Mouse (Mus musculus): Measurements from ENCODE around the gene AL607142.1. TPM values are rescaled to one million over a fixed set of nuclear protein-coding genes. Genes with fewer than 3 reads are reported as not detected.

Gene AL607142.1
- total and polyA plus RNA-seq, 3 experiments = not detected

- no peaks in the 10 kb centered on the region for H3K4me1 ChIP-seq (ENCODE audit: control insufficient read depth in 1 of 2, insufficient read depth in 2 of 2, low read length in 2 of 2)
- H3K9me3 ChIP-seq (replicated peaks; ENCODE audit: insufficient read depth, low read length) = no peaks in the 10 kb centered on the region
- no peaks in the 10 kb centered on the region for H3K36me3 ChIP-seq (ENCODE audit: control insufficient read depth in 1 of 2, insufficient read depth in 2 of 2, low read length in 2 of 2)
- H3K4me3 ChIP-seq (ENCODE audit: control insufficient read depth in 1 of 2, insufficient read depth in 1 of 2, low read depth in 2 of 2, low read length in 2 of 2) = no peak overlapping the region
- no peak for TF ChIP-seq POLR2A (IDR thresholded peaks at IDR 0.05; ENCODE audit: control insufficient read depth in 1 of 2, insufficient read depth in 1 of 2, low read depth in 1 of 2, low read length in 2 of 2, poor library complexity in 1 of 2)
- no peak for TF ChIP-seq UBTF (IDR thresholded peaks at IDR 0.05; ENCODE audit: borderline replicate concordance, insufficient read depth, low read depth, low read length)
- no peak for TF ChIP-seq ZNF384 (IDR thresholded peaks at IDR 0.05; ENCODE audit: low read depth, low read length)
- TF ChIP-seq JUND (IDR thresholded peaks at IDR 0.05; ENCODE audit: low read depth, low read length) = no peak
- no peak for TF ChIP-seq ELF1 (IDR thresholded peaks at IDR 0.05; ENCODE audit: low read depth, low read length)
- TF ChIP-seq GABPA (IDR thresholded peaks at IDR 0.05; ENCODE audit: low read depth, low read length) = no peak
- TF ChIP-seq SIN3A (IDR thresholded peaks at IDR 0.05; ENCODE audit: low read length) = no peak
- no peak for TF ChIP-seq POLR2AphosphoS2 (IDR thresholded peaks at IDR 0.05; ENCODE audit: low read length)
- no peak for TF ChIP-seq ZC3H11A (IDR thresholded peaks at IDR 0.05; ENCODE audit: low read depth, low read length)
- no peak for TF ChIP-seq NELFE (IDR thresholded peaks at IDR 0.05; ENCODE audit: low read depth, low read length)
- no peak for TF ChIP-seq MAX (IDR thresholded peaks at IDR 0.05; ENCODE audit: low read length)
- no peak for TF ChIP-seq MYC (IDR thresholded peaks at IDR 0.05; ENCODE audit: low read depth, low read length)
- TF ChIP-seq POLR2AphosphoS5 (IDR thresholded peaks at IDR 0.05; ENCODE audit: borderline replicate concordance, low read depth, low read length) = no peak
- no peak for TF ChIP-seq SMC3 (IDR thresholded peaks at IDR 0.05; ENCODE audit: low read depth, low read length)
- no peak overlapping the region for H3K9ac ChIP-seq (ENCODE audit: control insufficient read depth, low read depth, low read length, poor library complexity, severe bottlenecking)
- DNase-seq (ENCODE audit: low read depth, low spot score) = no peak
- no peak overlapping the region for H3K27ac ChIP-seq (ENCODE audit: control insufficient read depth, low read depth, low read length)
- H3K79me2 ChIP-seq (ENCODE audit: control insufficient read depth, insufficient read depth, low read length, poor library complexity) = no peaks in the 10 kb centered on the region
- no peaks in the 10 kb centered on the region; a peak in 1 of 4 replicates for H3K27me3 ChIP-seq (ENCODE audit: control insufficient read depth in 1 of 2, insufficient read depth in 2 of 2, low read length in 2 of 2)
Measured at GRCm38 (mm10) chr4:120052481-120052880, 12.3 kb upstream of the AL607142.1 start.

- no peaks in the 10 kb centered on the region for H3K9me3 ChIP-seq (replicated peaks; ENCODE audit: insufficient read depth, low read length)
- no peak overlapping the region for H3K9ac ChIP-seq (ENCODE audit: control insufficient read depth, low read depth, low read length, poor library complexity, severe bottlenecking)
- no peak for DNase-seq (ENCODE audit: low read depth, low spot score)
- no peak overlapping the region for H3K27ac ChIP-seq (ENCODE audit: control insufficient read depth, low read depth, low read length)
- TF ChIP-seq TAL1 (IDR thresholded peaks at IDR 0.05; ENCODE audit: low read length) (no peak), GATA1 (IDR thresholded peaks at IDR 0.05; ENCODE audit: low read depth, low read length) (no peak), CTCF (IDR thresholded peaks at IDR 0.05 in 2 of 3, conservative IDR thresholded peaks at IDR 0.05 in 1 of 3; ENCODE audit: control insufficient read depth in 1 of 3, insufficient read depth in 1 of 3, low read depth in 2 of 3, low read length in 3 of 3, poor library complexity in 1 of 3, severe bottlenecking in 1 of 3) (no peak), ETS1 (IDR thresholded peaks at IDR 0.05; ENCODE audit: low read depth, low read length) (no peak), TBP (IDR thresholded peaks at IDR 0.05; ENCODE audit: low read depth, low read length) (no peak), NRF1 (IDR thresholded peaks at IDR 0.05; ENCODE audit: insufficient read depth, low read depth, low read length, poor library complexity, severe bottlenecking) (no peak), USF2 (IDR thresholded peaks at IDR 0.05; ENCODE audit: borderline replicate concordance in 1 of 2, insufficient read depth in 1 of 2, low read depth in 1 of 2, low read length in 2 of 2) (no peak), JUND (IDR thresholded peaks at IDR 0.05; ENCODE audit: low read depth, low read length) (no peak)
- H3K27me3 ChIP-seq (ENCODE audit: control insufficient read depth in 1 of 2, insufficient read depth in 2 of 2, low read length in 2 of 2) = no peaks in the 10 kb centered on the region; a peak in 1 of 4 replicates
- H3K4me1 ChIP-seq (ENCODE audit: control insufficient read depth in 1 of 2, insufficient read depth in 2 of 2, low read length in 2 of 2) = no peaks in the 10 kb centered on the region
- no peak overlapping the region for H3K4me3 ChIP-seq (ENCODE audit: control insufficient read depth in 1 of 2, insufficient read depth in 1 of 2, low read depth in 2 of 2, low read length in 2 of 2)
- H3K79me2 ChIP-seq (ENCODE audit: control insufficient read depth, insufficient read depth, low read length, poor library complexity) = no peaks in the 10 kb centered on the region
- no peaks in the 10 kb centered on the region for H3K36me3 ChIP-seq (ENCODE audit: control insufficient read depth in 1 of 2, insufficient read depth in 2 of 2, low read length in 2 of 2)
Measured at GRCm38 (mm10) chr4:120053026-120054005, 11.5 kb upstream of the AL607142.1 start.

All from MEL (cell line).